ENCODE assay signal across 13 mouse cellular contexts in the genomic region with DNA sequence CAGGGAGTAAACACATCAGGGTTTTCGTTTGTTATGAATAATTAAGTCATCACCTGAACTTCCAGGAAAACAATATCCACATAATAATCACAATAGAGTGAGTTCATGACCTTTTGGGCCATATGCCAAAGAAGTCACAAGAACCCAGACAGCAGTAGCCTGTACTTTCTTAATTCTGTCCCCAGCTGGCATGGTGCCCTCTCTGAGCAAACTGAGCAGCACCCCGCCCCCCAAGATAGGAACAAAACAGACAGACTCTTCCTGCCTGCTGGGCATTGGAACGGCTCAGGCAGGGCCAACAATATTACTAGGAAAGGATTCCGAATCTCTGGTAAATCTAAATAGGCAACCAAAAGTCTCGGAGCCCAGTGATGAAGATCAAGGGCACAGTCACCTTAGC. TPM values are rescaled to one million over a fixed set of nuclear protein-coding genes. Genes with fewer than 3 reads are reported as not detected.
A peak's percentile ranks its signal among the peaks of the same experiment; 100 is the strongest.
DNase-seq lines count a peak whose midpoint lies in the region; ATAC-seq and TF ChIP-seq lines count a peak whose summit lies in the region.
"Had no signal": no experiment of that assay in that cellular context is flagged by ENCODE, and none has a peak within 500 bp of the region (broad histone marks: within the 10 kb centered on the region; RNA-seq: fewer than 3 reads in every experiment).

No protein-coding gene starts in this region.

- WGBS in forebrain, embryonic 14.5 days, result 57% methylated on average over 5 of the region's 5 CpGs
- 52% methylated on average over 5 of the region's 5 CpGs for WGBS in forebrain, embryonic 15.5 days
- 65% methylated on average over 5 of the region's 5 CpGs for WGBS in liver, postnatal 0 days (ENCODE audit: insufficient replicate concordance)
- WGBS in liver, embryonic 12.5 days (ENCODE audit: insufficient replicate concordance), result 64% methylated on average over 5 of the region's 5 CpGs
- WGBS in forebrain, embryonic 10.5 days, result 85% methylated on average over 5 of the region's 5 CpGs

- DNase-seq in forebrain, embryonic 14.5 days (ENCODE audit: low spot score), result peak; percentile 8
- peak; percentile 34 for DNase-seq in liver, postnatal 0 days
- DNase-seq in R1 (ENCODE audit: low read depth, low spot score), result peak; percentile 49
- DNase-seq in kidney, postnatal 10 days, result peak; percentile 50
- DNase-seq in forebrain, embryonic 10.5 days (ENCODE audit: extremely low spot score, low spot score), result no peak
- DNase-seq: cerebellum, adult 2 months; right cerebral cortex, postnatal 25 days had no signal

- TF ChIP-seq CTCF in liver, postnatal 0 days (IDR thresholded peaks at IDR 0.05; ENCODE audit: low read depth), result no peak

- H3K36me3 ChIP-seq in forebrain, embryonic 14.5 days (ENCODE audit: control insufficient read depth, insufficient read depth, low read length), result no peaks in the 10 kb centered on the region
- no peaks in the 10 kb centered on the region for H3K36me3 ChIP-seq in forebrain, embryonic 15.5 days
- H3K36me3 ChIP-seq in liver, postnatal 0 days (replicated peaks; ENCODE audit: insufficient read depth, low read length), result peaks cover 2% of the 10 kb centered on the region; the same call in 1 of the 2 replicates
- no peaks in the 10 kb centered on the region for H3K36me3 ChIP-seq in liver, embryonic 12.5 days
- no peaks in the 10 kb centered on the region for H3K36me3 ChIP-seq in forebrain, embryonic 10.5 days (replicated peaks)

- H3K27ac ChIP-seq in forebrain, embryonic 14.5 days (ENCODE audit: low read depth, low read length), result no peak overlapping the region
- H3K27ac ChIP-seq in forebrain, embryonic 15.5 days (replicated peaks), result no peak overlapping the region
- no peak overlapping the region for H3K27ac ChIP-seq in liver, postnatal 0 days (ENCODE audit: low read depth)
- H3K27ac ChIP-seq in liver, embryonic 12.5 days, result no peak overlapping the region
- no peak overlapping the region for H3K27ac ChIP-seq in forebrain, embryonic 10.5 days
- H3K27ac ChIP-seq: kidney, postnatal 0 days; limb, embryonic 15.5 days had no signal

- no peak overlapping the region for H3K9ac ChIP-seq in forebrain, embryonic 14.5 days (ENCODE audit: low read length)
- H3K9ac ChIP-seq in forebrain, embryonic 15.5 days (replicated peaks), result no peak overlapping the region
- no peak overlapping the region for H3K9ac ChIP-seq in liver, postnatal 0 days (replicated peaks)
- no peak overlapping the region for H3K9ac ChIP-seq in liver, embryonic 12.5 days
- H3K9ac ChIP-seq: limb, embryonic 15.5 days had no signal

- H3K4me3 ChIP-seq in forebrain, embryonic 14.5 days (ENCODE audit: low read depth, low read length), result no peak overlapping the region
- no peak overlapping the region for H3K4me3 ChIP-seq in forebrain, embryonic 15.5 days
- no peak overlapping the region for H3K4me3 ChIP-seq in liver, postnatal 0 days (ENCODE audit: low read depth, low read length)
- H3K4me3 ChIP-seq in liver, embryonic 12.5 days, result no peak overlapping the region
- no peak overlapping the region for H3K4me3 ChIP-seq in forebrain, embryonic 10.5 days
- H3K4me3 ChIP-seq: limb, embryonic 15.5 days had no signal

- H3K9me3 ChIP-seq in forebrain, embryonic 14.5 days (replicated peaks; ENCODE audit: control insufficient read depth, low read length), result no peaks in the 10 kb centered on the region
- H3K9me3 ChIP-seq in forebrain, embryonic 15.5 days, result no peaks in the 10 kb centered on the region
- no peaks in the 10 kb centered on the region for H3K9me3 ChIP-seq in liver, postnatal 0 days (ENCODE audit: low read length)
- H3K9me3 ChIP-seq in liver, embryonic 12.5 days (replicated peaks), result no peaks in the 10 kb centered on the region
- no peaks in the 10 kb centered on the region for H3K9me3 ChIP-seq in forebrain, embryonic 10.5 days
- H3K9me3 ChIP-seq: limb, embryonic 15.5 days had no signal

- ATAC-seq in forebrain, embryonic 14.5 days, result no peak
- no peak for ATAC-seq in forebrain, embryonic 15.5 days (replicated peaks)
- no peak for ATAC-seq in liver, postnatal 0 days
- ATAC-seq in liver, embryonic 12.5 days, result no peak
- ATAC-seq in erythroblast, adult 5-6 weeks (replicated peaks; ENCODE audit: low FRiP score, poor library complexity, severe bottlenecking), result no peak

- no peak for TF ChIP-seq EP300 in liver, postnatal 0 days (IDR thresholded peaks at IDR 0.05; ENCODE audit: low read depth)

- no peaks in the 10 kb centered on the region for H3K27me3 ChIP-seq in forebrain, embryonic 14.5 days (replicated peaks; ENCODE audit: control insufficient read depth, insufficient read depth, low read length)
- no peaks in the 10 kb centered on the region for H3K27me3 ChIP-seq in forebrain, embryonic 15.5 days
- no peaks in the 10 kb centered on the region for H3K27me3 ChIP-seq in liver, postnatal 0 days (ENCODE audit: insufficient read depth, low read length)
- H3K27me3 ChIP-seq in liver, embryonic 12.5 days (replicated peaks), result no peaks in the 10 kb centered on the region
- H3K27me3 ChIP-seq in forebrain, embryonic 10.5 days (ENCODE audit: poor library complexity, severe bottlenecking), result no peaks in the 10 kb centered on the region
- H3K27me3 ChIP-seq: limb, embryonic 15.5 days had no signal

- no peak overlapping the region for H3K4me2 ChIP-seq in forebrain, embryonic 14.5 days (ENCODE audit: low read length)
- no peak overlapping the region for H3K4me2 ChIP-seq in forebrain, embryonic 15.5 days (replicated peaks)
- H3K4me2 ChIP-seq in liver, postnatal 0 days (ENCODE audit: low read depth, low read length), result no peak overlapping the region
- no peak overlapping the region for H3K4me2 ChIP-seq in liver, embryonic 12.5 days
- H3K4me2 ChIP-seq: limb, embryonic 15.5 days had no signal

- H3K4me1 ChIP-seq in forebrain, embryonic 14.5 days (ENCODE audit: control insufficient read depth, insufficient read depth, low read length), result 0 out of 2 replicates have a peak, but pooled peaks cover 6% of the 10 kb centered on the region
- 0 out of 2 replicates have a peak, but pooled peaks cover 7% of the 10 kb centered on the region for H3K4me1 ChIP-seq in forebrain, embryonic 15.5 days
- 0 out of 2 replicates have a peak, but pooled peaks cover 2% of the 10 kb centered on the region for H3K4me1 ChIP-seq in liver, postnatal 0 days (ENCODE audit: insufficient read depth)
- peaks cover 10% of the 10 kb centered on the region; the same call in 1 of the 2 replicates for H3K4me1 ChIP-seq in liver, embryonic 12.5 days
- peaks cover 26% of the 10 kb centered on the region for H3K4me1 ChIP-seq in forebrain, embryonic 10.5 days

RNA-seq across cellular contexts. Expression of a gene that starts 51.9 kb away (rescaled TPM):
- 0.10 TPM in 1 of 2 replicates, not detected in the other for polyA plus RNA-seq in forebrain, embryonic 14.5 days (2014; fragmentation: Nextera tagmentation; extraction: Ambion mirVana)
- not detected in 2 replicates for polyA plus RNA-seq in forebrain, embryonic 15.5 days (2015; fragmentation: Nextera tagmentation; extraction: Ambion mirVana)
- 0.11 and 0.12 TPM in 2 replicates for polyA plus RNA-seq in liver, postnatal 0 days (2015; fragmentation: Nextera tagmentation; extraction: Ambion mirVana)
- polyA plus RNA-seq in liver, embryonic 12.5 days (2016; fragmentation: Nextera tagmentation; extraction: Ambion mirVana), result 0.04 and 0.05 TPM in 2 replicates
- not detected in 2 replicates for total RNA-seq in erythroblast, adult 5-6 weeks (2015; ENCODE audit: low replicate concordance)
- 0.14 TPM in 1 of 2 replicates, not detected in the other for total RNA-seq in erythroblast, adult 5-6 weeks (2017; ENCODE audit: low replicate concordance)
- polyA plus RNA-seq in forebrain, embryonic 10.5 days (2016; fragmentation: Nextera tagmentation; extraction: Ambion mirVana), result 0.25 and 0.29 TPM in 2 replicates
- polyA plus RNA-seq: C2C12 had no signal
